Mouse (Mus musculus): ENCODE data around the gene C130074G19Rik.

C130074G19Rik gene

GRCm38 (mm10) chr1:184882281-184883268, at the start of gene C130074G19Rik:
Gene C130074G19Rik, minus strand, starts transcription at chr1:184883218.
- DNase-seq (ENCODE audit: low read depth, low spot score), result no peak

GRCm38 (mm10) chr1:184931097-184931496, 48.1 kb upstream of the C130074G19Rik start:
- no peak for DNase-seq (ENCODE audit: low read depth, low spot score)

DNA sequence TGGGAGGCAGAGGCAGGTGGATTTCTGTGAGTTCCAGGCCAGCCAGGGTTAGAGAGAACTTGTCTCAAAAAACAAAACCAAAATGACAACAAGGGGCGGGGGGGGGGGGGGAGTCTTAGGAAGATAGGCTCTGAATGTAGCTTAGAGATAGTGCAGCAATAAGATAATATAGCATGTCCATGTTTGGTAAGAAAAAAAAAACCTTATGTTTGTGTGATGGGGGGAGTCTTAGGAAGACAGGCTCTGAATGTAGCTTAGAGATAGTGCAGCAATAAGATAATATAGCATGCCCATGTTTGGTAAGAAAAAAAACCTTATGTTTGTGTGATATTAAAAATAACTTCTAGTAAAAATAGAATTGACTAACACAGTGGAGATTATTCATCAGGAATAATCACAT, 45.4 kb upstream of the C130074G19Rik start:
- DNase-seq (ENCODE audit: low read depth, low spot score), result no peak

DNA sequence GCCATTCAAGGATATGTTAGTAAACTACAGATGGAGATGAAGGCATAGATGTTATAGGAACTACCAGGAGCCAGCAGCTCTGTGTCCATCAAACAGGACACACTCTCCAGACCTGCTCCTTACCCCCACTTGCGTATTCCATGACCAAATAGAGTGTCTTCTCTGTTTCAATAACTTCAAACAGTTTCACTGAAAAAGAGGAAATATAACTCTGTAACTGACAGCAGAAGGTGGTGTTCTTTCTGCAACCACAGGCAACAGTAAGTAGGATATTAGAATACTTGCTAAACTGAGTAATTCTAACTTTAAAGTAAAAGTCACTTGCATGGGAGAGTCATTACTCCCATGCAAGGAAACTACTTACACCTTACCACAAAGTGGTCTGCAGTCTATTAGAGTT, 44.9 kb upstream of the C130074G19Rik start:
- no peak for DNase-seq (ENCODE audit: low read depth, low spot score)

DNA sequence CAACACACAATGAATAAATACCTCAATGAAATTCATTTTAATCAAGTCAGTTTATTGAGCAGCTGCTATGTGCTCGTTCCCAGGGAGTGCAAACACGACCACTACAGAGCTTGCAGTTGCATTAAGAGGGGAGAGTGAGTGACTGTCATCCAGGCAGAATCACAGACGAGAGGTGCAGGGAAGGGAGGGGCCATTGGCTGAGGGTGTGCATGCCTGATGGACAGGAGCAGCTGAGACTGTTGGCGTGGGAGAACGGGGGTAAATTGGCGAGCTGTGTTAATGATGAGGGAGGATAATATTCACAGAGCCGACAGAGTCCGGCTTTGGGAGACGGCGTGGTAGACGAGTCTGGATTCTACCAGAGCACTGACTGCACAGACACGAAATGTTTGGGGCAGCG, 39.8 kb upstream of the C130074G19Rik start:
- no peak for DNase-seq (ENCODE audit: low read depth, low spot score)

DNA sequence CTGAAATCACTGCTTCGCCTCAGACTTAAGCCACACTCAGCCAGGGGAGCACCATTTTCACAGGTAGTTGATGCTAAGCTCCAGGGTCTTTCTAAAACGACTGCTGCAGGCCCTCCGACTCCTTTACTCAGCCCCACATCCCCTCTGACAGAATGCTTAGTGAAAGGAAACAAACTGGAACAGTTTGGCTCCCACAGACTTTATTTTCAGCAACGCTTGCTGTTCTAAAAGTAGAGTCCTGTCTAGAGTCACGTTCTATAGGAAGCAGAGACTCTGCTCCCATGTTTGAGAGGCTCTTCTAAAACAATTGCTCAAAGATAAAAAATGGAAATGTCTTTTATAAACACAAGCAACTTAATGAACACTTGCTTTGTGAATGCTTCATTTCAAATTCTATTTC, 37.0 kb upstream of the C130074G19Rik start:
- DNase-seq (ENCODE audit: low read depth, low spot score), result no peak

DNA sequence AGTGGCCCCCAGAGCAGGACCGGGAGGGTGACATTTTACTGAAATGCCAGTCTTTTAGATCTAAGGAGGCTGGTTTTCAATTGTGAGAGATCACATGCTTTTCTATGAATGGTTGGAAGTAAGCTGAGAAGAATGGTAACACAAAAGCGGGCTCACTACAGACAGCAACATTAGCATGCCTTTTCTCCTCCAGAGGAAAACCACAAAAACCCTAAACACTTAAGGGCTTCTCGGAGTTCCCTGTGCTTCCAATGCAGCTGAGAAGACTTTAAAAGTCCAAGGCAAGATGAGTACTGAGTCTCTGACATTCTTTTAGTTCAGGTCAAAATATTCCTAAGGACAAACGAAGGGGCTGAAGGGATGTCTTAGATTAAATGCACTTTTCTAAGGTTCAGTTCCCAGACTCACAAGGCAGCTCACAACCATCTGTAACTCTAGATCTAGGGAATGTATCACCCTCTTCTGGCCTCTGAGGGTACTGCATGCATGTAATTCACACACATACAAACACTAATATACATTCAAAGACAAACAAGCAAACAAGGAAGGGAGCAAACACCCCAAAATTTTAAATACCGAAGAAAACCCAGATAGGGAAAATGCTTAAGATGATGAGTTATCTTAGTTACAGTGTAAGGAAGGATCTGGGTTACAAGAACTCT, 35.3 kb upstream of the C130074G19Rik start:
- no peak for DNase-seq (ENCODE audit: low read depth, low spot score)

GRCm38 (mm10) chr1:184912336-184912735, 29.3 kb upstream of the C130074G19Rik start:
- DNase-seq (ENCODE audit: low read depth, low spot score), result no peak

- DNase-seq (ENCODE audit: low read depth, low spot score), result no peak
These were observed 28.8 kb upstream of the C130074G19Rik start for GRCm38 (mm10) chr1:184911861-184912260.

DNA sequence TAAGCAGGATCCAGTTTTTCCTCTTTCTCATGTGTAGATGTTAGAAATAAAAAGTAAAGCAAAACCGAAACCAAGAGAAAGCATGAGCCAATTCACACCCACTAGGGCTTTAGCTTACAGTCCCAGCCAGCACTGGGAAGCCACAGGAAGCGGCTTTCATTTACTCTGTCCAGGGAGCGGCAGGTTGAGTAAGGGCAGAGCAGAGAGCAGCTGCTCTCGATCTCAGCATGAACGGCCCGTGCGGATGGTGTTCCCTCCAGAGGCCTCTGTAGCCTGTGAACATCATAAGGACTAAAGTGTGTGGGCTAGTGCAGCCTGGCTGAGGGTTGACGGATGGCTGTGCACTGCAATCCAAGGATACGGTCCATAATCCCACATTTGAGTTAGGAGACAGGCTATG, 25.5 kb upstream of the C130074G19Rik start:
- DNase-seq (ENCODE audit: low read depth, low spot score), result no peak

- peak; percentile 26 for DNase-seq (ENCODE audit: low read depth, low spot score)
These were observed 23.1 kb upstream of the C130074G19Rik start for GRCm38 (mm10) chr1:184905904-184906745.

DNA sequence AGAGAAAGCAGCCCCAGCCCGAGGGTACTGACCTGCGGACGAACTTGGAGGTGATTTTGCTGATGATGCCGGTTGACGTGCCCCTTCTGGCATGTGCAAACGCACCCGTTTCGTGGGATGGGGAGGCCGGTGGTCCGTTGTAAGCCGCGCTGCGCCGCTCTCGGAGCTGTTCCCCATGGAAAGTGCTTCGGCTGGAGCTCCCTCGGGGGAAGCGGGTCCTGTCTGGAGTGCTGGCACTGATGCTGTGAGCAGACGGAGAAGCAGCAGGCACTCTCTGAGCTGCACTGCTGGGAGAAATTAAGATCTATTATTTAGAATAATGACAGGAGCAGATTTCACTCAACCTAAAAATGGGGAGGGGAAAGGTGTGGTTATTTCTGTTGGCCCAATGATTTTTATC, 22.4 kb upstream of the C130074G19Rik start:
- DNase-seq (ENCODE audit: low read depth, low spot score), result peak; percentile 36

GRCm38 (mm10) chr1:184903697-184904096, 20.7 kb upstream of the C130074G19Rik start:
- no peak for DNase-seq (ENCODE audit: low read depth, low spot score)

DNA sequence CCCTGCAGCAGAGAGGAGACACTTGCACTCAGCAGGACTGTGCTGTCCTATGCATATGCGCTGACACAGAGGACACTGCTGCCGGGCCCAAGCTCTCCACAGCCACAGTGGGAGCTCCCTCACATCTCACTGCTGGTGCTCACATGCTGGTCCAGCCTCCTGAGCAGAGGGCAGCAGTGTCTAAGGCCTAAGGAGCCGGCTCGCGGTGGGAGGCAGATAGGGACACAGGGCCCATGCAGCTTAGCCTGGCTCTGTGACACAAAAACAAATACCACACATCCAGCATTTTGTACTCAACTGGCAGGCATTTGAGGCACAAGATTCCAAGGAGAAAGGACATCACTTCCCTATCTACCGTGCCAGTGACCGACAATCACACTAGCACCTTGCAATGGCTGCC, 19.9 kb upstream of the C130074G19Rik start:
- DNase-seq (ENCODE audit: low read depth, low spot score), result no peak

GRCm38 (mm10) chr1:184897350-184897749, 14.3 kb upstream of the C130074G19Rik start:
- no peak for DNase-seq (ENCODE audit: low read depth, low spot score)

DNA sequence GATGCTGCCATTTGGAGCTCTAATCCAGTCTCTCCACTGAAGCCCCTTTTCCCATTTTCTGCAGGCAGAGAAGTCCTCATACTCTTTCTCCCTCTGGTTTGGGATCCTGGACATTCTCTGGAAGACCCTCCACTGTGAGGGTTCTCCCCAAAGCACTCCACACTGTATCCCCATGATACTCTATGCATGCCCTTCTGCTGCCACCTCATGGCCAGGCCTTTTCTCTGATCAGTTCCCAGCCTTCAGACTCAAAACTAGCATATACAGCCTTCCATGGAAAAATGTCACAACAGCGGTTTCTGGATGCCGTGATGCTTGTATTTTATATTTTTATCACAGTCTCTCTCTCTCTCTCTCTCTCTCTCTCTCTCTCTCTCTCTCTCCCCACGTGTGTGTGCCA, 9.0 kb upstream of the C130074G19Rik start:
- no peak for DNase-seq (ENCODE audit: low read depth, low spot score)

GRCm38 (mm10) chr1:184889454-184889853, 6.4 kb upstream of the C130074G19Rik start:
- DNase-seq (ENCODE audit: low read depth, low spot score), result no peak

DNA sequence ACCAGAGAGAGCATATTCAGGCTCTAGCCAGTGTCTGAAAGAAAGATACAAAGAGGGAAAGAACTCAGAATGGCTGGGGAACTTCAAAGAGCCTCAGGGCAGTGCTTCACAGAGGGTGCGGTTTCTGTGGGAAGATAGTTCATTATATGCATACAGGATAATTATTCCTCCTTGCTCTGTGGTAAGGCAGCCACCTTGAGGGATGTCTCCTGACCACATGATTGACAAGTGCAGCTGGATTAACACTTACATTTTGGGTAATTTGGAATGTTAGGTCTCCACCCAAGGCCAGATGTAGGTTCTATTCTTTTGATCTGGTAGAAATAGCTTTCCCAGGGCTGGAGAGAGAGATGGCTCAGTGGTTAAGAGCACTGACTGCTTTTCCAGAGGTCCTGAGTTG, 3.1 kb upstream of the C130074G19Rik start:
- DNase-seq (ENCODE audit: low read depth, low spot score), result no peak

- DNase-seq (ENCODE audit: low read depth, low spot score), result no peak
These were observed 1.2 kb downstream of the C130074G19Rik start for GRCm38 (mm10) chr1:184881861-184882260.

DNA sequence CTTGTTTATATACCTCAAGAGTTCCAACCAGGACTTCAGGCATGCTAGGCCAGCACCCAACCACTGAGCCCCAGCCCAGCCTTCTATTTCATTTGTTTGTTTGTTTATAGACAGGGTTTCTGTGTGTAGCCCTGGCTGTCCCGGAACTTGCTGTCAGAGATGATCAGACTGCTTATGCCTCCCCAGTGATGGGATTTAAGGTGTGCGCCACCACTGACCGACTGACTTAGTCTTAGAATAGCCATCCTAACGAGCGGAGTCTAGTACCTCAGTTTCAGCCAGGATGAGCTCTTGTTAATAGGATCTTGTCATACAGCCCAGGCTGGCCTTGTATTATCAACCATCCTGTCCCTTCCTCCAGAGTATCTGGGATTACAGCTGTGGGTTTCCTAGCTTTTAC, 1.8 kb downstream of the C130074G19Rik start:
- DNase-seq (ENCODE audit: low read depth, low spot score), result no peak

GRCm38 (mm10) chr1:184878860-184879259, 4.2 kb downstream of the C130074G19Rik start:
- no peak for DNase-seq (ENCODE audit: low read depth, low spot score)

- DNase-seq (ENCODE audit: low read depth, low spot score), result no peak
These were observed 5.7 kb downstream of the C130074G19Rik start for GRCm38 (mm10) chr1:184877306-184877705.

Measured in brain, embryonic 18.5 days (tissue).